Mouse (Mus musculus): ENCODE data around the gene Pnpla6. TPM values are rescaled to one million over a fixed set of nuclear protein-coding genes. Genes with fewer than 3 reads are reported as not detected.

Gene Pnpla6
- polyA plus RNA-seq, 1 experiment from 2014 or later, result 16.0 TPM

DNA sequence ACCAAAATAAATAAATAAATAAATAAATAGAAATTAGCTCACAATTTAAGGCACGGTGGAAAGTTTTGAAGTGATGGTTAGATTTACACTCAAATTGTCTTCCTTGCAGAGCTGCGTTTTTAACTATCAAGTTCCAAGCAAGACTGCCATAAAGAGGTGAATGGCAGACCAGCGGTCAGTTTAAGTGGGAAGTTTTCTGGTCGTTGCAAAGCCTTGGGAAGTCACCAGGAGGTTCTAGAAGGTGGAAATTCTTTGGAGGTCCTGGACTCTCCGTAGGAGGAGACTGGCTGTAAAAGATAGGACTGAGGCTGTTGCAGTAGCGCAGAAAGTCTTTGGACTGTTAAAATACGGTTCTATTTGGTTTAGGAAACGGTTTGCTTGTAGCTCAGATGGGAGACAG lies 15.4 kb upstream of the Pnpla6 start:
- WGBS, result 3% methylated on average over 8 of the region's 8 CpGs
- peaks cover 15% of the 10 kb centered on the region for H3K36me3 ChIP-seq (ENCODE audit: control insufficient read depth, insufficient read depth, low read length)
- H3K4me2 ChIP-seq (replicated peaks; ENCODE audit: low read depth), result peak overlapping the region; percentile 87
- peak overlapping the region; percentile 82 for H3K27ac ChIP-seq (replicated peaks)
- H3K27me3 ChIP-seq (ENCODE audit: control insufficient read depth, insufficient read depth, low read length), result no peaks in the 10 kb centered on the region
- peak overlapping the region; percentile 82 for H3K9ac ChIP-seq (ENCODE audit: low read length)
- peak overlapping the region; percentile 83 for H3K4me3 ChIP-seq (ENCODE audit: low read depth, low read length)
- 0 out of 2 replicates have a peak, but pooled peaks cover 6% of the 10 kb centered on the region for H3K4me1 ChIP-seq (replicated peaks; ENCODE audit: control insufficient read depth, insufficient read depth)
- DNase-seq (ENCODE audit: low spot score) (no peak), ATAC-seq (ENCODE audit: low FRiP score, low TSS enrichment) (peak; percentile 25; the same call in 1 of the 2 replicates)
- TF ChIP-seq EP300 (optimal IDR thresholded peaks at IDR 0.05) (no peak), CTCF (IDR thresholded peaks at IDR 0.05; ENCODE audit: low read depth) (no peak)
- H3K9me3 ChIP-seq (ENCODE audit: control insufficient read depth, low read length), result no peaks in the 10 kb centered on the region

DNA sequence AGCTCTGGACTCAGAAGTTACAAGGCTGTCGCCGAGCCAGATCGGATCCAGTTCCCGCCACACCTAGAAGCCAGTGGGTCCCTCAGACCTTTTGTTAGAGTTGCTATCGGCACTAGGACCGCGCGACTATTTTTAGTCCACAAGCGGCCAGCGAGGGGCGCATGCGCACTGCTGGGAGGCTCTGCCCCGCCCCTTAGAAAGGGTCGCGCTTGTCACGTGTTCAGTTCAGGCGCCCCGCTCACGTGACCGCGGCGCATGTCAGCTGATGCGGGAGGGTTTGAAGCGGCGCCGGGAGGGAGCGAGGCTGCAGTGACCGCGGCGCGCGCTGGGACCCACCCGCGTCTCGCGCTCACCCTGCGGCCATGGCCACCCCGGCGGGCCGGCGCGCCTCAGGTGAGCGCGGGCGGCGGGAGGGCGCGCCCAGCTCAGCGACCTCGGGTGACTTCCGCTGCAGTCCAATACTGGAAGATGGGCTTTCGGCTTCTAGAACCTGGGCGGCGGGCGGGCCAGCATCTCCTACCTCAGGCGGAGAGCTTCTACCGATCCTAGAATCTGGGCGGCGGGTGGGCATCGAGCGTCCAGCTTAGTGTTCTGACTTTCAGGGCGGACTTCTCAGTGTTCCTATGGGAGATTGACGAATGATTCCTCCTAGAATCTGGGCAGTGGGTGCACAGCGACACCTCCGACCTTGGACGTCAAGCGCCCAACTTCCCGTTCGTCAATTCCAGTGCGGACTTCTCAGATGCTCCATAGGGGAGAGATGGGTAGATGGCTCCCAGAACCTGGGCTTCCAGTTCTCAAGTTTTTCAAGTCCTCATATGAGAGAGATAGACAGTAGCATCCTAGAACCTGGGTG lies 14.7 kb upstream of the Pnpla6 start, which contains the start of gene Mcoln1:
Gene Mcoln1 (plus strand): TSS at position 223 of the 856 bp plus-strand sequence.
- TF ChIP-seq CTCF (IDR thresholded peaks at IDR 0.05; ENCODE audit: low read depth) (peak; percentile 30; the same call in 1 of the 2 replicates), EP300 (optimal IDR thresholded peaks at IDR 0.05) (no peak)
- WGBS, result under 1% methylated on average over 56 of the region's 70 CpGs

DNA sequence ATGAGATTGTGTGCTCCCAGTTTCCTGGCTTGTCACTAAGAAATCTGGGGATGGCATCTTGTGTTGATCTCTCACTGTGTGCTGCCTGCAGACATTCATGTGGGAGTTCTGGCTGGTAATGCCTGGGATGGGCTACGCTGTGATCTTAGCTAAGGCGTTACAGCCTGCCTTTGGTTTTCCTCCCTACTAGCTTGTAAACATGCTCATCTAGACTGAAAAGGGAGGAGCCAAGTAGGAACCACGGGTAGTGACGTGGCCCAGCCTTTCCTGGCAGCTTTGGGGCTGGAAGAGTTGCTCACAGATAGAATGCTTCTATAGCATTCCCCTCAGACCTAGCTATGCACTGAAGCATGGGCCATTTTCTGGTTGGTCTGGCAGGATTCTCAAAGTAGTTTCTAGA lies 13.0 kb upstream of the Pnpla6 start:
- no peaks in the 10 kb centered on the region for H3K27me3 ChIP-seq (ENCODE audit: control insufficient read depth, insufficient read depth, low read length)
- H3K9me3 ChIP-seq (ENCODE audit: control insufficient read depth, low read length), result no peaks in the 10 kb centered on the region
- no peak overlapping the region for H3K4me2 ChIP-seq (replicated peaks; ENCODE audit: low read depth)
- no peak overlapping the region for H3K27ac ChIP-seq (replicated peaks)
- peaks cover 4% of the 10 kb centered on the region; the same call in 1 of the 2 replicates for H3K36me3 ChIP-seq (ENCODE audit: control insufficient read depth, insufficient read depth, low read length)
- WGBS, result 52% methylated on average over 4 of the region's 4 CpGs
- ATAC-seq (ENCODE audit: low FRiP score, low TSS enrichment), result no peak
- no peak for TF ChIP-seq CTCF (IDR thresholded peaks at IDR 0.05; ENCODE audit: low read depth)
- TF ChIP-seq EP300 (optimal IDR thresholded peaks at IDR 0.05), result no peak
- 0 out of 2 replicates have a peak, but pooled peaks cover 6% of the 10 kb centered on the region for H3K4me1 ChIP-seq (replicated peaks; ENCODE audit: control insufficient read depth, insufficient read depth)
- no peak overlapping the region for H3K4me3 ChIP-seq (ENCODE audit: low read depth, low read length)
- DNase-seq (ENCODE audit: low spot score), result no peak
- H3K9ac ChIP-seq (ENCODE audit: low read length), result no peak overlapping the region

More for the DNA sequence above, 14.7 kb upstream of the Pnpla6 start, which contains the start of gene Mcoln1:
- peak within 1 kb of the TSS; percentile 82 for H3K27ac ChIP-seq (replicated peaks)
- peak; percentile 98 for DNase-seq (ENCODE audit: low spot score)
- no peaks in the 10 kb centered on the region for H3K27me3 ChIP-seq (ENCODE audit: control insufficient read depth, insufficient read depth, low read length)
- ATAC-seq (ENCODE audit: low FRiP score, low TSS enrichment), result peak; percentile 91
- peak within 1 kb of the TSS; percentile 87 for H3K4me2 ChIP-seq (replicated peaks; ENCODE audit: low read depth)
- H3K4me1 ChIP-seq (replicated peaks; ENCODE audit: control insufficient read depth, insufficient read depth), result 0 out of 2 replicates have a peak, but pooled peaks cover 6% of the 10 kb centered on the region
- H3K36me3 ChIP-seq (ENCODE audit: control insufficient read depth, insufficient read depth, low read length), result peaks cover 10% of the 10 kb centered on the region
- no peaks in the 10 kb centered on the region for H3K9me3 ChIP-seq (ENCODE audit: control insufficient read depth, low read length)
- H3K4me3 ChIP-seq (ENCODE audit: low read depth, low read length), result peak within 1 kb of the TSS; percentile 83
- H3K9ac ChIP-seq (ENCODE audit: low read length), result peak within 1 kb of the TSS; percentile 82

DNA sequence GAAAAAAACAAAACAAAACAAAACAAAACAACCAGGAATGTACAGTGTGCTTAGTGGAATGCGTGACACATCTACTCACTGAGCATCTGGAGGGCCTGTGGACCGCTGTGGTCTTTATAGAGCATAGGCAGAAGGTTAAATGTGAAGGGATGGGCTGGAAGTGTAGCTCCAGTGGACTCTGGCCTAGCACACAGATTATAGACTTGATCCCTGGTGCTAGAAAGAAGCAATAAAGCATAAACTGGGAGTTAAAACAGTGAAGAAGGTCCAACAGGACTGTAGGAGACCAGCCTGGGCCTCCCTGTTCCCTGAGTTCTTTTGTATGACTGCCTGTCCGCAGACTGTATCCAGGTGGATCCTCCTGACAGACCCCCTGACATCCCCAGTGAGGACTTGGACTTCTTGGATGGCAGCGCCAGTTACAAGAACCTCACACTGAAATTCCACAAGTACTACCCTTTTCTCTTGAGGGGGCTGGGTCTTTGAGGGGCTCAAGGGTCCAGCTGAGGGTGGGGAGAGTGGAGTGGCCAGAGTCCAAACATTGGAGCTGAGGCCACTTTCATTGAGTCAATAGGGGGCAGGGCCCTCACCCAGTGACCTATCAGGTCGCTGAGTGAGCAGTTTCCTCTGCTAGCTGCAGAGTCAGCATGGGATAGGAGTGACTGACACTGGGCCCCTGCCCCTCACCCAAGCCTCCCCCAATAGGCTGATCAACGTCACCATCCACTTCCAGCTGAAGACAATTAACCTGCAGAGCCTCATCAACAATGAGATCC lies 7.0 kb upstream of the Pnpla6 start:
- no peak overlapping the region for H3K9ac ChIP-seq (ENCODE audit: low read length)
- DNase-seq (ENCODE audit: low spot score), result no peak
- no peaks in the 10 kb centered on the region for H3K27me3 ChIP-seq (ENCODE audit: control insufficient read depth, insufficient read depth, low read length)
- no peak overlapping the region for H3K27ac ChIP-seq (replicated peaks)
- H3K9me3 ChIP-seq (ENCODE audit: control insufficient read depth, low read length), result no peaks in the 10 kb centered on the region
- no peaks in the 10 kb centered on the region for H3K4me1 ChIP-seq (replicated peaks; ENCODE audit: control insufficient read depth, insufficient read depth)
- ATAC-seq (ENCODE audit: low FRiP score, low TSS enrichment), result no peak
- H3K36me3 ChIP-seq (ENCODE audit: control insufficient read depth, insufficient read depth, low read length), result peaks cover 12% of the 10 kb centered on the region; the same call in 1 of the 2 replicates
- H3K4me3 ChIP-seq (ENCODE audit: low read depth, low read length), result no peak overlapping the region
- no peak for TF ChIP-seq EP300 (optimal IDR thresholded peaks at IDR 0.05)
- no peak for TF ChIP-seq CTCF (IDR thresholded peaks at IDR 0.05; ENCODE audit: low read depth)
- H3K4me2 ChIP-seq (replicated peaks; ENCODE audit: low read depth), result no peak overlapping the region
- WGBS, result 88% methylated on average over 6 of the region's 6 CpGs

DNA sequence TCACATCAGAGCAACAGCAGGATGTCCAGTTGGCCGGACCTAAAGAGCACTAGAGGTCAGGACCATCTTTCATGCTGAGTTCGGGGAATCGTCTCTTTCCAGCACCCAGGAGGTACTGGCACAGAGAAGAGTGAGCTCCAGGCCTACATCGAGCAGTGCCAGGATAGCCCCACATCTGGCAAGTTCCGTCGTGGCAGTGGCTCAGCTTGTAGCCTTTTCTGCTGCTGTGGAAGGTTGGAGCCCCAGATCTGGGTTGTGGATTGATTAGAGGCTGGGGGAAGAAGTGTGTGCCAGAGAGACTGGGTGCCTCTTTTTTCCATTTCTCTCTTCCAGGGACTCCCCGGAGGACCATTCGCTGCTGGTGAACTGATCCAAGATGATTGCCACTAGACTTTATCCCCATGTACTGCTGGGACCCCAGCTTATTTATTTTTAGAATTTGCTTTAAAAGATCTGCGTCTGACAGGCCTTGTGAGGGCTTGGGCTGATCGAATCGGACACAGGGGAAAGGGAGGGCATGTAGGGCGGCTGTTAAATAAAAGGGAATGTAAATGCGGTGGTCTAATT lies 420 bp upstream of the Pnpla6 start:
- TF ChIP-seq EP300 (optimal IDR thresholded peaks at IDR 0.05) (no peak), CTCF (IDR thresholded peaks at IDR 0.05; ENCODE audit: low read depth) (no peak)
- WGBS, result 34% methylated on average over 13 of the region's 13 CpGs
- H3K9me3 ChIP-seq (ENCODE audit: control insufficient read depth, low read length), result no peaks in the 10 kb centered on the region
- ATAC-seq (ENCODE audit: low FRiP score, low TSS enrichment) (no peak), DNase-seq (ENCODE audit: low spot score) (no peak)
- H3K4me3 ChIP-seq (ENCODE audit: low read depth, low read length), result peak overlapping the region; percentile 59; the same call in 1 of the 2 replicates
- no peaks in the 10 kb centered on the region for H3K27me3 ChIP-seq (ENCODE audit: control insufficient read depth, insufficient read depth, low read length)
- 0 out of 2 replicates have a peak, but pooled peaks cover 3% of the 10 kb centered on the region for H3K4me1 ChIP-seq (replicated peaks; ENCODE audit: control insufficient read depth, insufficient read depth)
- no peak overlapping the region for H3K27ac ChIP-seq (replicated peaks)
- H3K36me3 ChIP-seq (ENCODE audit: control insufficient read depth, insufficient read depth, low read length), result peaks cover 8% of the 10 kb centered on the region; the same call in 1 of the 2 replicates
- H3K4me2 ChIP-seq (replicated peaks; ENCODE audit: low read depth), result peak overlapping the region; percentile 96
- H3K9ac ChIP-seq (ENCODE audit: low read length), result peak overlapping the region; percentile 43; the same call in 1 of the 2 replicates
